ENCODE assay signal across 8 mouse cellular contexts in the genomic region with DNA sequence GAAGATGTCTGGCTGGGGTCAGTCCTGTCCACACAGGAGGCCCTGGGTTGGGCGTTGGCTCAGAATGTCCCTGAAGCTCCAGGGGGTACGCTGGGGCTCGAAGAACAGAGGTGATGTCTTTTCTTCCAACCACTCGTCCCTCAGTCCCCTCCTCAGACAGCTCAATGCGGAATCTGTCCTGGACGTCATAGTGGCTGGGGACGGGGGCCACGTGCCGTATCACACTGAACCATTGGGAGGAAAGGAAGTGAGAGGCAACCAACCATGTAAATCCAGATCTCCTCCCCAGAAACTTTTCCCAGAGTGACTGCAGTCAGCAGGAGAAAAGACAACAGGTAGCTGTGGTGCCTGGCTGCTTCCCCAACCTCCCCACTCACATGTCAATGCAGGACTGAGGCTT. TPM values are rescaled to one million over a fixed set of nuclear protein-coding genes. Genes with fewer than 3 reads are reported as not detected.
DNase-seq lines count a peak whose midpoint lies in the region; ATAC-seq and TF ChIP-seq lines count a peak whose summit lies in the region.

No protein-coding gene starts in this region.

- TF ChIP-seq CTCF in bone marrow macrophage, adult 2 months (IDR thresholded peaks at IDR 0.05; ENCODE audit: low read depth, low read length) = no peak

- H3K36me3 ChIP-seq in heart, embryonic 15.5 days = peaks cover 10% of the 10 kb centered on the region
- peaks cover 12% of the 10 kb centered on the region; the same call in 1 of the 2 replicates for H3K36me3 ChIP-seq in hindbrain, embryonic 14.5 days (replicated peaks; ENCODE audit: control insufficient read depth, insufficient read depth)
- peaks cover 8% of the 10 kb centered on the region for H3K36me3 ChIP-seq in midbrain, embryonic 12.5 days

- no peak for TF ChIP-seq POLR2A in bone marrow macrophage, adult 2 months (IDR thresholded peaks at IDR 0.05; ENCODE audit: borderline replicate concordance, low read depth, low read length)

- peak overlapping the region; percentile 80 for H3K9ac ChIP-seq in heart, embryonic 15.5 days
- peak overlapping the region; percentile 82 for H3K9ac ChIP-seq in hindbrain, embryonic 14.5 days
- H3K9ac ChIP-seq in midbrain, embryonic 12.5 days (replicated peaks) = peak overlapping the region; percentile 86

- no peaks in the 10 kb centered on the region for H3K27me3 ChIP-seq in heart, embryonic 15.5 days
- no peaks in the 10 kb centered on the region for H3K27me3 ChIP-seq in hindbrain, embryonic 14.5 days (ENCODE audit: control insufficient read depth, insufficient read depth, low read length)
- H3K27me3 ChIP-seq in midbrain, embryonic 12.5 days = no peaks in the 10 kb centered on the region

- DNase-seq in heart, adult 18-20 months = no peak
- DNase-seq in hindbrain, embryonic 14.5 days (ENCODE audit: low spot score) = no peak
- no peak for DNase-seq in embryo, embryonic 9.5 days (ENCODE audit: extremely low spot score)
- no peak for DNase-seq in layer of hippocampus, postnatal 14 days (ENCODE audit: low spot score in 2 of 2)

- ATAC-seq in heart, embryonic 15.5 days (replicated peaks; ENCODE audit: insufficient number of reproducible peaks, insufficient read depth, low FRiP score, low read depth) = no peak
- ATAC-seq in hindbrain, embryonic 14.5 days (ENCODE audit: low FRiP score) = no peak
- ATAC-seq in midbrain, embryonic 12.5 days (ENCODE audit: low FRiP score, low read depth) = no peak
- ATAC-seq in monocyte, adult 5-6 weeks (replicated peaks; ENCODE audit: insufficient number of reproducible peaks, low FRiP score, low TSS enrichment, poor library complexity, severe bottlenecking) = no peak

- peak overlapping the region; percentile 81 for H3K4me3 ChIP-seq in heart, embryonic 15.5 days
- peak overlapping the region; percentile 75 for H3K4me3 ChIP-seq in bone marrow macrophage, adult 2 months (ENCODE audit: insufficient read depth, low read length)
- peak overlapping the region; percentile 61 for H3K4me3 ChIP-seq in hindbrain, embryonic 14.5 days (replicated peaks; ENCODE audit: low read length)
- peak overlapping the region; percentile 76 for H3K4me3 ChIP-seq in midbrain, embryonic 12.5 days

- 55% methylated on average over 9 of the region's 9 CpGs for WGBS in heart, embryonic 15.5 days
- WGBS in hindbrain, embryonic 14.5 days = 59% methylated on average over 9 of the region's 9 CpGs
- 63% methylated on average over 9 of the region's 9 CpGs for WGBS in midbrain, embryonic 12.5 days

- peak overlapping the region; percentile 91 for H3K4me2 ChIP-seq in heart, embryonic 15.5 days
- H3K4me2 ChIP-seq in hindbrain, embryonic 14.5 days (replicated peaks) = peak overlapping the region; percentile 83
- peak overlapping the region; percentile 96 for H3K4me2 ChIP-seq in midbrain, embryonic 12.5 days (replicated peaks)

- H3K9me3 ChIP-seq in heart, embryonic 15.5 days (replicated peaks) = no peaks in the 10 kb centered on the region
- no peaks in the 10 kb centered on the region for H3K9me3 ChIP-seq in hindbrain, embryonic 14.5 days (ENCODE audit: control insufficient read depth, low read length)
- H3K9me3 ChIP-seq in midbrain, embryonic 12.5 days = no peaks in the 10 kb centered on the region

- peak overlapping the region; percentile 91; the same call in 1 of the 2 replicates for H3K27ac ChIP-seq in heart, embryonic 15.5 days
- H3K27ac ChIP-seq in bone marrow macrophage, adult 2 months (ENCODE audit: insufficient read depth, low read depth, low read length) = peak overlapping the region; percentile 32
- H3K27ac ChIP-seq in hindbrain, embryonic 14.5 days = no peak overlapping the region
- no peak overlapping the region for H3K27ac ChIP-seq in midbrain, embryonic 12.5 days (replicated peaks)

- peaks cover 21% of the 10 kb centered on the region for H3K4me1 ChIP-seq in heart, embryonic 15.5 days (replicated peaks)
- H3K4me1 ChIP-seq in bone marrow macrophage, adult 2 months (ENCODE audit: control insufficient read depth, insufficient read depth, low read length) = peaks cover 24% of the 10 kb centered on the region
- peaks cover 12% of the 10 kb centered on the region for H3K4me1 ChIP-seq in hindbrain, embryonic 14.5 days (replicated peaks; ENCODE audit: control insufficient read depth, insufficient read depth, low read length)
- H3K4me1 ChIP-seq in midbrain, embryonic 12.5 days = peaks cover 34% of the 10 kb centered on the region

RNA-seq across cellular contexts. Expression of gene Mospd3, which starts 1.3 kb away (rescaled TPM):
- 17.1 and 26.5 TPM in 2 replicates for polyA plus RNA-seq in heart, embryonic 15.5 days (2015; fragmentation: Nextera tagmentation; extraction: Ambion mirVana)
- 10 to 100 TPM in 1 of 2 experiments, 1 to 10 TPM in 1; 9.1 to 14.1 TPM for total RNA-seq in heart, adult 18-20 months (2021)
- polyA plus RNA-seq in bone marrow macrophage, adult 2 months (2012; ENCODE audit: insufficient read depth, insufficient read length, missing spikeins) = 64.0 and 69.9 TPM in 2 replicates
- polyA plus RNA-seq in hindbrain, embryonic 14.5 days (2014; fragmentation: Nextera tagmentation; extraction: Ambion mirVana) = 81.7 and 85.4 TPM in 2 replicates
- 31.9 and 33.5 TPM in 2 replicates for polyA plus RNA-seq in midbrain, embryonic 12.5 days (2016; fragmentation: Nextera tagmentation; extraction: Ambion mirVana)
- 3.0 to 5.9 TPM (median 5.8 TPM) in 3 replicates for total RNA-seq in monocyte, adult 5-6 weeks (2017)
- total RNA-seq in layer of hippocampus, postnatal 14 days (2021) = 10 to 100 TPM; 36.7 to 40.0 TPM

RNA-seq across cellular contexts. Expression of gene Pcolce, which starts 14.0 kb away (rescaled TPM):
- polyA plus RNA-seq in heart, embryonic 15.5 days (2015; fragmentation: Nextera tagmentation; extraction: Ambion mirVana) = 117 and 129 TPM in 2 replicates
- 10 to 100 TPM; 43.9 to 47.5 TPM for total RNA-seq in heart, adult 18-20 months (2021)
- 3.2 and 5.0 TPM in 2 replicates for polyA plus RNA-seq in bone marrow macrophage, adult 2 months (2012; ENCODE audit: insufficient read depth, insufficient read length, missing spikeins)
- 23.9 and 28.5 TPM in 2 replicates for polyA plus RNA-seq in hindbrain, embryonic 14.5 days (2014; fragmentation: Nextera tagmentation; extraction: Ambion mirVana)
- polyA plus RNA-seq in midbrain, embryonic 12.5 days (2016; fragmentation: Nextera tagmentation; extraction: Ambion mirVana) = 49.0 and 68.9 TPM in 2 replicates
- total RNA-seq in monocyte, adult 5-6 weeks (2017) = not detected in 3 replicates
- total RNA-seq in layer of hippocampus, postnatal 14 days (2021) = 10 to 100 TPM in 1 of 2 experiments, 1 to 10 TPM in 1; 6.9 to 13.6 TPM

RNA-seq across cellular contexts. Expression of gene Fbxo24, which starts 29.2 kb away (rescaled TPM):
- 0.11 and 0.23 TPM in 2 replicates for polyA plus RNA-seq in heart, embryonic 15.5 days (2015; fragmentation: Nextera tagmentation; extraction: Ambion mirVana)
- under 1 TPM; 0.32 to 0.44 TPM for total RNA-seq in heart, adult 18-20 months (2021)
- not detected in 2 replicates for polyA plus RNA-seq in bone marrow macrophage, adult 2 months (2012; ENCODE audit: insufficient read depth, insufficient read length, missing spikeins)
- 0.12 TPM in 1 of 2 replicates, not detected in the other for polyA plus RNA-seq in hindbrain, embryonic 14.5 days (2014; fragmentation: Nextera tagmentation; extraction: Ambion mirVana)
- polyA plus RNA-seq in midbrain, embryonic 12.5 days (2016; fragmentation: Nextera tagmentation; extraction: Ambion mirVana) = 0.23 and 0.24 TPM in 2 replicates
- not detected in 3 replicates for total RNA-seq in monocyte, adult 5-6 weeks (2017)
- total RNA-seq in layer of hippocampus, postnatal 14 days (2021) = under 1 TPM; 0.17 to 0.37 TPM

RNA-seq across cellular contexts. Expression of gene Lrch4, which starts 29.3 kb away (rescaled TPM):
- polyA plus RNA-seq in heart, embryonic 15.5 days (2015; fragmentation: Nextera tagmentation; extraction: Ambion mirVana) = 20.7 and 26.7 TPM in 2 replicates
- 10 to 100 TPM; 17.5 to 19.1 TPM for total RNA-seq in heart, adult 18-20 months (2021)
- polyA plus RNA-seq in bone marrow macrophage, adult 2 months (2012; ENCODE audit: insufficient read depth, insufficient read length, missing spikeins) = 209 and 221 TPM in 2 replicates
- 19.0 and 23.4 TPM in 2 replicates for polyA plus RNA-seq in hindbrain, embryonic 14.5 days (2014; fragmentation: Nextera tagmentation; extraction: Ambion mirVana)
- polyA plus RNA-seq in midbrain, embryonic 12.5 days (2016; fragmentation: Nextera tagmentation; extraction: Ambion mirVana) = 31.3 and 33.5 TPM in 2 replicates
- 34.9 to 86.0 TPM (median 77.2 TPM) in 3 replicates for total RNA-seq in monocyte, adult 5-6 weeks (2017)
- total RNA-seq in layer of hippocampus, postnatal 14 days (2021) = 10 to 100 TPM; 14.7 to 19.5 TPM

RNA-seq across cellular contexts. Expression of gene Gm20605, which starts 29.4 kb away (rescaled TPM):
- 7.1 and 12.2 TPM in 2 replicates for polyA plus RNA-seq in heart, embryonic 15.5 days (2015; fragmentation: Nextera tagmentation; extraction: Ambion mirVana)
- 1 to 10 TPM; 2.9 to 4.2 TPM for total RNA-seq in heart, adult 18-20 months (2021)
- 37.5 and 42.1 TPM in 2 replicates for polyA plus RNA-seq in bone marrow macrophage, adult 2 months (2012; ENCODE audit: insufficient read depth, insufficient read length, missing spikeins)
- polyA plus RNA-seq in hindbrain, embryonic 14.5 days (2014; fragmentation: Nextera tagmentation; extraction: Ambion mirVana) = 5.3 and 6.5 TPM in 2 replicates
- 10.7 and 12.9 TPM in 2 replicates for polyA plus RNA-seq in midbrain, embryonic 12.5 days (2016; fragmentation: Nextera tagmentation; extraction: Ambion mirVana)
- total RNA-seq in monocyte, adult 5-6 weeks (2017) = 12.9 to 28.7 TPM (median 25.9 TPM) in 3 replicates
- total RNA-seq in layer of hippocampus, postnatal 14 days (2021) = 10 to 100 TPM; 11.0 to 14.7 TPM

Comparison
In these comparisons a context has a peak if more than half of its experiments do, and no peak if none do; other contexts are left out.
1. H3K27ac ChIP-seq: peak in heart, embryonic 15.5 days (single experiment) and bone marrow macrophage, adult 2 months (single experiment); none in hindbrain, embryonic 14.5 days (single experiment) and midbrain, embryonic 12.5 days (single experiment).
2. Peak in every context shown above with its lines, with median percentiles within 50 percentile points of each other: H3K4me2 ChIP-seq, H3K4me3 ChIP-seq and H3K9ac ChIP-seq.